Mouse (Mus musculus): Measurements from ENCODE around the gene Srrt.

Srrt gene

DNA sequence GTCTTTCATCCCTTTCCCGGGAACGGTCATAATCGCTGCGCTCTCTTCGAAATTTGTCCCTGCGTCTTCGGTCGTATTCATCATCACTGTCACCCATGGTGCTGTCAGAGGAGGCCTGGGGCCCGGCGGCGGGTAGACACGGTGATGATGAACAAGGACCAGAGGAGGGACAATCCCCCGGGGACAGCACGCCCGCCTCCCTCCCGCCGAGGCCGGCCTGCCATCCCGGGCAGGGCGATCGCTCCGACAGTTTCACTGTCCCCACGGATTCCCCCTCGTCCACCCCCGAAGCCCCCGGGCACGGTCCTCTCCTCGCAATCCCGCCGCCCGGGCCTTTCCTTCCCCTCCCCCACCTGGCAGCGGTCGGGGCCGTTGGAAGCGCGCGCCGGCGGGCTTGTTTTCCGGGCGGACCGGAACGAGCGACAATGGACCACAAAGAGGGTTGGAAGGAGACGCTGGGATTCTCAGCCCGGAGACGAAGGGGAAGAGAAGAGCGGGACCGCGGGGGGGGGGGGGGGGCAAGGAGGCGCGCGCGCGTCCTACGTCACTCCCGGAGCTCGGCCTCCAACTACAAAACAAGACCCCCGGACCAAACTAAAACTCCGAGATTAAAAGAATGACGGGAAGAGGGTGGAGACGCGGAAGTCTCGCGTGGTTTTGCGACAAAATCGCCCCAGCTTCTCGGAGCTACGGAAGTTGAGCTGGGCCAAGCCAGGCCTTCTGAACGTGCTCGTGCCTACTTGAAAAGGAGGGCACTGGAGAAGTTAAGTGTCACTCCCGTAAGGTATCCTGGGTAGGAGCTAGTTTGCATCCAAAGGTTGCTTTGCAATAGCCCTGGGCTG lies at the start of gene Srrt:
Gene Srrt, minus strand, starts transcription at position 604 of the 842 bp plus-strand sequence.
- peak; percentile 88 for DNase-seq (ENCODE audit: low spot score)

DNA sequence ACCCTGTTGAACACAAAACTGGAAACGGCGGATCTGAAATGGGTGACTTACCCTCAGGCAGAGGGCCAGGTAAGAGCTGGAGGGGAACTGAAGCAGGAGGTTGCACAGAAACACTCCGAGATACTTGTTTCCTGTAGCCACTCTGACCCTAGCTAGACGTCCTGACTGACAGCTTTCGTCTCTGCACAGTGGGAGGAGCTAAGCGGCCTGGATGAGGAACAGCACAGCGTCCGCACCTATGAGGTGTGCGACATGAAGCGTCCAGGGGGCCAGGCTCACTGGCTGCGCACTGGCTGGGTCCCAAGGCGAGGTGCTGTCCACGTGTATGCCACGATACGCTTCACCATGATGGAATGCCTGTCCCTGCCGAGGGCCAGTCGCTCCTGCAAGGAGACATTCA lies 46.6 kb upstream of the Srrt start:
- no peak for DNase-seq (ENCODE audit: low spot score)

DNA sequence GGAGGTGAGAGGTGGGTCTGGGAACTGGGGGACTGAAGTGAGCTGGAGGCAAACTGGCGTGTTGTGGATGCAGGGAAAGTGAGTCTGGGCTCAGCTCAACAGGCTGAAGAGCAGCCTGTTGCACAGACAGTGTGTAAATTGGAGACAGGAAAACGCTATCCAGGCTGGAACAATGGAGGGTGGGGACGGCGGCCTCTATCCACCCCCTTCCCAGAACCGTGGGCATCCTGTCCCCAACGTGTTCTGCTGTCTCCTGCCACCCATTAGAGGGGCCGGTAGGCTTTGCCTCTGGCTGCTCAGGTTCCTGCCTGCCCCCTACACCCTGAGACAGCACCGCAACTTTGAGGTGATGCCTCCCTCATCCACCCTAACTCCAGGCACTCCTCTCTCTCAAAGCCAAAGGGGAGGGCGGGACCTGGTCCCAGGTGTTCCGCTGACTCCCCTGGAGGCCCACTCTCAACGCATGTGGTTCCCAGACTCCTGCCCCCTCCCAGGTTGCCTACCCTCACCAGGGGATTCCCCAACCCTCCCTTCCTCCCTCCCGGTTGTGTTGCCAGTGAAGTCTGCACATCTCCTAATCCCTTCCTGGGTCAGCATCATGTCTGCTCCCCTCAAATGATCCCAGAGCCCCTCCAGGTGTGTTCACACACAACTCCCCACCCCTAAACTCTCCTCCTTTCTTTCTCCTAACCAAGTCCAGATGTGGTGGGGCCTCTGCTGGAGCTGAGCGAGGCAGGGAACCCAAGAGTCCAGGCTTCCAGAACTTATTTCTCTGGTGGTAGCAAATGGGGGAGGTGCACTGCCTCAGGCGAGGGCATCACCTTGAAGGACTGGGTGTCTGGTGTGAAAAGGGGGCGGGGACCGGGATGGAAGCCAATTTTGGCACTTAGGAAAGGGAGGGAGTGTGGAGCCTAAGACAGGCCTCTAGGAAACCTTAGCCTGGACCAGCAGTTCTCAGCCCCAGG lies 44.8 kb upstream of the Srrt start:
- no peak for DNase-seq (ENCODE audit: low spot score)

GRCm38 (mm10) chr5:137351394-137351793 lies 43.9 kb upstream of the Srrt start:
- no peak for DNase-seq (ENCODE audit: low spot score)

GRCm38 (mm10) chr5:137351058-137351380 lies 43.5 kb upstream of the Srrt start:
- no peak for DNase-seq (ENCODE audit: low spot score)

GRCm38 (mm10) chr5:137350205-137351057 lies 43.0 kb upstream of the Srrt start:
- DNase-seq (ENCODE audit: low spot score), result no peak

- peak; percentile 95 for DNase-seq (ENCODE audit: low spot score)
Observed at GRCm38 (mm10) chr5:137349384-137350204, 42.1 kb upstream of the Srrt start, which contains the start of gene Ephb4. Ephb4 (plus strand) TSS chr5:137350109.

DNA sequence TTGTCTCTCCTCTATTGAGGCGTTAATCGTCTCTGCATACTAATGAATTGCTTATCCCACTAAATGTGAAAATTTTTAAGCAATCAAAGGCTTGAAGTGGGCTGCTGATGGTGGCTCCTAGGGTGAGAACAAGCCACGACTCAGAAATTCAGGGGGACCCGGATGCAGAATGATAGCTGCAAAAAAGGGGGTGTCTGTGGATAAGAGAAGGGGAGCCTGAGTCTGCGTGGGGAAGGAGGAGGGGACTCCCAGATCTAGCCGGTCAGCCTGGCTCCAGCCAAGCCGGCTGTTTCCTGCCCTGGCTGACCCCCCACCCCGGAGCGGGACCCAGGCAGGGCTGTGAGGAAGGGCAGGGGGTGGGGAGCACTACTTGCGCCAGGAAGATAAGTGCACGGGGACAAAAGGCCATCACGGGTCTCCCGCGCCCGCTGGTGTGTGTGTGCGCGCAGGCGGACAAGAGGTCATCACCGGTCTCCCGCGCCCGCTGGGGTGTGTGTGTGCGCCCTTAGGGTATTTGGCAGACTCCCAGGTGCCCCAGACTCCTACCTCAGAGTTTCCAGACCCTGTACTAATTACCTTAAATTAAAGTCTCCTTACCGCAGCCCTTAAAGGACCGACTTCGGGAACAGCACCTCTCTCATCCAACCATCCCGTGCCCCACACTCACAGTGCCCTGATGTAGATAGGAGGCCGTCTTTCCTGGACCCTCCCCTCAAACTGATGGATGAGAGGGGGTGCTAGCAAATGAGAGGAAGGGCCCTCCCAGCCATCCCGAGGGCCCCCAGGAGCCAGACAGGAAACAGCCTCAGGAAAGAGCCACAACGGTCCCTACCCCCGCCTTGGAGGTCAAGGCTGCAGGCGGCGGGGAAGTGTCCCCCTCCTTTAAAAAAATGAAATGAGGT lies 41.3 kb upstream of the Srrt start:
- DNase-seq (ENCODE audit: low spot score), result peak; percentile 56

DNA sequence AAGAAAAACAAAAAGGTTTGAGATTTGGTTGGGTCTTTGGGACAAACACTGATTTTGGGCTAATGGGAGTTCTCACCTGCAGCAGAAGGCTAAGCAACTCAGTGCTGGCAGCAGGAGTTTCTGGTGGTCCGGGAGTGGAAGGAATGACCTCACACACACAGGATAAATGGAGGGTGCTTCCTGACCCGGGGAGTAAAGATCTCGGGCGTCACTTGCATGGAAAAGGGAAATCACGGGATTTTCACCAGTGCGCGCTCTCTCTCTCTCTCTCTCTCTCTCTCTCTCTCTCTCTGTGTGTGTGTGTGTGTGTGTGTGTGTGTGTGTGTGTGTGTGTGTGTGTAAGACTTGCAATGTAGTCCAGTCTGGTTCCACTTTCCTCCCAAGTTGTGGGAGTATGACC lies 40.4 kb upstream of the Srrt start:
- DNase-seq (ENCODE audit: low spot score), result no peak

- no peak for DNase-seq (ENCODE audit: low spot score)
Observed at GRCm38 (mm10) chr5:137346983-137347382, 39.5 kb upstream of the Srrt start.

DNA sequence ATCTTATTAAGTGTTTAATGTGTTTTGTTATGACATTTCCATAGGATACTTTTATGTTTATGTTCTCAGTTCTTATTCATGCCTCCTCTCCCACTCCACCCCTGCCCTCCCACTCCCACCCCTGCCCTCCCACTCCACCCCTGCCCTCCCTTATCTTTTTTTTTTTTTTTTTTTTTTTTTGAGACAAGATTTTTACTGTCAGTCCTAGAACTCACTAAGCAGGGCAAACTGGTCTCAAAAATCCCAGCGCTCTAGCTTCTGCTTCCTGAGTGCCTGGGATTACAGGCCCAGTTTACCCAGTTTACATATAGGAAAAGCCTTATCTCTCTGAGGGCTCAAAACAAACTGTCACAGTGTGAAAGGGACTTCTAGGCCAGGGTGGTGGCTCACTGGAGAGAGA lies 38.9 kb upstream of the Srrt start:
- no peak for DNase-seq (ENCODE audit: low spot score)

GRCm38 (mm10) chr5:137345821-137346220 lies 38.3 kb upstream of the Srrt start:
- DNase-seq (ENCODE audit: low spot score), result no peak

GRCm38 (mm10) chr5:137343869-137344268 lies 36.4 kb upstream of the Srrt start:
- no peak for DNase-seq (ENCODE audit: low spot score)

DNA sequence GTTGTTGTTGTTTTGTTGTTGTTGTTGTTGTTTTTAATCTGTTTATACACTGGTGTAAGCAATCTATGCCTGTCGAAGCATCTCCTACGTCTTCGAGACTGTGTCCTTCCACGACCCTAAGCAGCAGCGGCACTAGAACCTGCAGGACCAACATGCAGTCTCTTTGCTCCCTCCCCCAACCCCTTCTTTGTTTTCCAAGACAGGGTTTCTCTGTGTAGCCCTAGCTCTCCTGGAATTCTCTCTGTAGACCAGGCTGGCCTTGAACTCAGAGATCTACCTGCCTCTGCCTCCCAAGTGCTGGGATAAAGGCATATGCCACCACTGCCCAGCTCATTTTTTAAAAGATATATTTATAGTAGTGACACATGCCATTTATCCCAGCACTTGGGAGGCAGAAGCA lies 35.9 kb upstream of the Srrt start:
- DNase-seq (ENCODE audit: low spot score), result no peak

- DNase-seq (ENCODE audit: low spot score), result no peak
Observed at GRCm38 (mm10) chr5:137342407-137343012, 35.0 kb upstream of the Srrt start.

GRCm38 (mm10) chr5:137340222-137340621 lies 32.7 kb upstream of the Srrt start:
- DNase-seq (ENCODE audit: low spot score), result no peak

DNA sequence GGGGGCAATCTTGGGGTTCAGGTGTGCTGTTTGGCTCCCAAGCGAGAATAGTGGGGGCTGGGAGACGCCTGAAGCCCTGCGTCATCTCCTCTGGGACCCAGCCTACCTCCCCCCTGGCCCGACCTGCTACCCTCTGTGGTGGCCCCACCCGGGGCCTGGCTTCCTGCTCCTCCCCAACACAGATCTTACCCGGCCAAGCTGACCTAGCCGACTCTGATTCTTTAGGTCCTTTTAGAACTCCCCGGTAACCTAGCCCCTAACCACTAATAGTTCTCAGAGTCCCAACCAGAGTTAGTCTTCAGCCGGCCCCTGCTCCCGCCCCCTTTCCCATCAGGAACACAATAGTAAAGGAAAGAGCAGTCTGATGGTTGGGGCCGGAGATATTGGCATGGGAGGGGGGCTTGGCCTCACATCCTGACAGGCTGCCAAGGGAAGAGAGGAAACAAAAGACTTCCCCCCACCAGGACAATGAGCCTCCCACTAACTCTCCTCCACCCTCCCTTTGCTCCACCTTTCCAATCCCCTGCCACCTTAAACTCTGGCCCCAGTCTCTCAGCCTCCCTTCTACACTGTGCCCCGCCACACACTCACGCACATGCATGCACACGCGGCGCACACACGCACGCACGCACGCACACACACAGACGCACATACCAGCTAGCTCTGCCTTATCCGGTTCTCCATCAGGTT lies 32.0 kb upstream of the Srrt start:
- DNase-seq (ENCODE audit: low spot score), result no peak

DNA sequence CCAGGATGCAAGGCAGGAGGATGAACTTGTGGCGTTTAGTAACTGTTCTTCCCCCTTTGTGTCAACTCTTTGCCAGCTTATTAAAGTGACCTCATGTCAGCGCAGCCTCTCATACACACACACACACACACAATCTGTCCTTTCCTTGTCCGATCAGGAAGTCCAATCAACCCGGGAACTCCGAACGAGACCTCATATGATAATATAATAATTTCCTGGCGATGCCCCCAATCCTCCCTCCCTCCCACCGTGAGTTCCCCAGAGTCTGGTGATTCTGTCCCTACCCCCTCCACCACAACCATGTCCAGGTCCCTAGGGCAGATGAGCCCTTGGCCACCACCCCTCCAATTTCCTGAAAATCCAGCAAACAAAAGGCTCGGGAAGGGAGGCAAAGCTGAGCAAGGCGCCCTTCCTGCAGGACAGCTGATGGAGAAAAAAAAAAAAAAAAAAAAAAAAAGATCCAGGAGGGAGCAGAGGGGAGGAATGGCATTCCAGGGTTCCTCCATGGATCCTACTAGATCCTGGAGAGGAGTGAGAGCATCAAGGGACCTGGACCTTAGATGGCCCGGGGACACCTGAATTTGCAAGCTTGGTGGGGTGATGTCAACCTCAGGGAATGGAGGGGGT lies 31.3 kb upstream of the Srrt start:
- DNase-seq (ENCODE audit: low spot score), result no peak

DNA sequence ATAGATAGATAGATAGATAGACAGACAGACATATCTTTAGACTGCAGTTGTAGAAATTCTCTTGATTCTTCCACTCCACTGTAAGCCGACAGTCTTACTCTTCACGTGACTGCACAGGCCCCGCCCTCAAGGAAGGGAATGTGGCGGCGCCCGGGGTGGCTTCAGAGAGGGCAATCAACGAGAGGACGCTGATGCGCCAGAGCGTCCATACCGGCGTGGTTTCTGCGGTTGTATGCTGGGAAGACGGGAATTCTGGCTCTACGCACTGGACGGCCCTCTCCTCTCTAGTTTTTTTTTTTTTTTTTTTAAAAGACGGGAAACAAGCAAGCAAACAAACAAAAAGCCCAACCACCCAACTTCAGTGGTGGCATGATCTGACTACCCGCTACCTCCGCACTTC lies 30.8 kb upstream of the Srrt start:
- DNase-seq (ENCODE audit: low spot score), result peak; percentile 91
